Mouse (Mus musculus): Measurements from ENCODE around the gene Dhx9.
"Not testable (repeated sequence)": the region's sequence is repeated elsewhere in the genome, so short reads cannot be mapped to it uniquely, and the experiment has no call there.

Gene Dhx9

GRCm38 (mm10) chr1:153485201-153485796 lies 2.2 kb downstream of the Dhx9 start:
- no peak for DNase-seq

GRCm38 (mm10) chr1:153481025-153481412 lies 6.4 kb downstream of the Dhx9 start:
- DNase-seq = no peak

GRCm38 (mm10) chr1:153480386-153481024 lies 7.0 kb downstream of the Dhx9 start:
- DNase-seq = peak; percentile 50 to 53

- DNase-seq = no peak
Measured at GRCm38 (mm10) chr1:153479296-153479695, 8.2 kb downstream of the Dhx9 start.

GRCm38 (mm10) chr1:153461796-153462195 lies 25.7 kb downstream of the Dhx9 start:
- DNase-seq = no peak

- DNase-seq = no peak
Measured at GRCm38 (mm10) chr1:153456137-153456536, 31.3 kb downstream of the Dhx9 start.

GRCm38 (mm10) chr1:153453146-153453642 lies 34.3 kb downstream of the Dhx9 start:
- DNase-seq = no peak

GRCm38 (mm10) chr1:153451237-153452154 lies 36.0 kb downstream of the Dhx9 start:
- DNase-seq = peak; percentile 10 to 21

- no peak for DNase-seq
Measured at GRCm38 (mm10) chr1:153446120-153446831, 41.2 kb downstream of the Dhx9 start.

GRCm38 (mm10) chr1:153443632-153444031 lies 43.8 kb downstream of the Dhx9 start:
- DNase-seq = no peak

- DNase-seq = no peak
Measured at GRCm38 (mm10) chr1:153443019-153443418, 44.4 kb downstream of the Dhx9 start.

GRCm38 (mm10) chr1:153441656-153442055 lies 45.8 kb downstream of the Dhx9 start:
- no peak for DNase-seq

GRCm38 (mm10) chr1:153440752-153441151 lies 46.7 kb downstream of the Dhx9 start:
- DNase-seq = no peak

- no peak for DNase-seq
Measured at GRCm38 (mm10) chr1:153437536-153437935, 49.9 kb downstream of the Dhx9 start.

GRCm38 (mm10) chr1:153433851-153434589 lies 53.4 kb downstream of the Dhx9 start:
- no peak for DNase-seq

GRCm38 (mm10) chr1:153432329-153432728 lies 55.1 kb downstream of the Dhx9 start:
- DNase-seq = no peak

- no peak for DNase-seq
Measured at GRCm38 (mm10) chr1:153431701-153432100, 55.8 kb downstream of the Dhx9 start.

- DNase-seq = no peak
Measured at GRCm38 (mm10) chr1:153431158-153431557, 56.3 kb downstream of the Dhx9 start.

- peak; percentile 54 to 59 for DNase-seq
Measured at GRCm38 (mm10) chr1:153424770-153425584, 62.5 kb downstream of the Dhx9 start, which contains the start of gene Shcbp1l. Gene Shcbp1l (plus strand): TSS chr1:153425162.

- DNase-seq = no peak
Measured at GRCm38 (mm10) chr1:153424271-153424670, 63.2 kb downstream of the Dhx9 start.

GRCm38 (mm10) chr1:153417805-153418204 lies 69.7 kb downstream of the Dhx9 start:
- not testable (repeated sequence) for DNase-seq

Measured in lung, adult 18-20 months (tissue).